Mouse (Mus musculus): ENCODE data around the gene Zfp768. TPM values are rescaled to one million over a fixed set of nuclear protein-coding genes. Genes with fewer than 3 reads are reported as not detected.
"Not testable (repeated sequence)": the region's sequence is repeated elsewhere in the genome, so short reads cannot be mapped to it uniquely, and the experiment has no call there.

Zfp768 gene
- polyA plus RNA-seq (2015; fragmentation: Nextera tagmentation; extraction: Ambion mirVana) = 17.1 and 17.3 TPM in 2 replicates

- H3K4me2 ChIP-seq = peak within 1 kb of the TSS; percentile 84
- peak within 1 kb of the TSS; percentile 96 for H3K9ac ChIP-seq
- peak within 1 kb of the TSS; percentile 86 for H3K4me3 ChIP-seq
- no peaks in the 10 kb centered on the region for H3K9me3 ChIP-seq
- WGBS = under 1% methylated on average over 68 of the region's 76 CpGs
- H3K4me1 ChIP-seq (replicated peaks) = peaks cover 38% of the 10 kb centered on the region
- no peaks in the 10 kb centered on the region for H3K27me3 ChIP-seq
- peak; percentile 93 for ATAC-seq (ENCODE audit: low FRiP score)
- peak within 1 kb of the TSS; percentile 94 for H3K27ac ChIP-seq
- peaks cover 29% of the 10 kb centered on the region for H3K36me3 ChIP-seq
These were observed at the start of gene Zfp768 for GRCm38 (mm10) chr7:127345512-127346325. Gene Zfp768 (minus strand): TSS chr7:127345589.

- WGBS = 27% methylated on average over 7 of the region's 7 CpGs
- peaks cover 15% of the 10 kb centered on the region for H3K36me3 ChIP-seq
- H3K27ac ChIP-seq = peak overlapping the region; percentile 89
- H3K4me3 ChIP-seq = peak overlapping the region; percentile 65
- H3K4me2 ChIP-seq = peak overlapping the region; percentile 85
- peaks cover 16% of the 10 kb centered on the region for H3K4me1 ChIP-seq (replicated peaks)
- H3K9ac ChIP-seq = peak overlapping the region; percentile 67
- H3K27me3 ChIP-seq = peaks cover 13% of the 10 kb centered on the region
- ATAC-seq (ENCODE audit: low FRiP score) = peak; percentile 37; the same call in 1 of the 2 replicates
- no peaks in the 10 kb centered on the region for H3K9me3 ChIP-seq
These were observed 48.5 kb upstream of the Zfp768 start for GRCm38 (mm10) chr7:127393944-127394333.

GRCm38 (mm10) chr7:127393157-127393943 is 48.0 kb upstream of the Zfp768 start, which contains the start of gene E430018J23Rik:
Gene E430018J23Rik (minus strand): TSS chr7:127393629.
- peak within 1 kb of the TSS; percentile 84 for H3K9ac ChIP-seq
- WGBS = under 1% methylated on average over 45 of the region's 45 CpGs
- peaks cover 13% of the 10 kb centered on the region for H3K27me3 ChIP-seq
- peak; percentile 93 for ATAC-seq (ENCODE audit: low FRiP score)
- H3K27ac ChIP-seq = peak within 1 kb of the TSS; percentile 89
- peak within 1 kb of the TSS; percentile 85 for H3K4me2 ChIP-seq
- peaks cover 15% of the 10 kb centered on the region for H3K36me3 ChIP-seq
- H3K4me1 ChIP-seq (replicated peaks) = peaks cover 16% of the 10 kb centered on the region
- no peaks in the 10 kb centered on the region for H3K9me3 ChIP-seq
- H3K4me3 ChIP-seq = peak within 1 kb of the TSS; percentile 65

GRCm38 (mm10) chr7:127392251-127392824 is 46.9 kb upstream of the Zfp768 start:
- 87% methylated on average over 8 of the region's 8 CpGs for WGBS
- ATAC-seq (ENCODE audit: low FRiP score) = no peak
- H3K27ac ChIP-seq = 0 out of 2 replicates have a peak overlapping the region, but pooled peaks have one; percentile 89

GRCm38 (mm10) chr7:127391538-127391937 is 46.1 kb upstream of the Zfp768 start:
- Histone ChIP-seq H3K9ac (no peak overlapping the region), H3K27me3 (0 out of 2 replicates have a peak, but pooled peaks cover 4% of the 10 kb centered on the region), H3K9me3 (no peaks in the 10 kb centered on the region), H3K4me1 (replicated peaks) (peaks cover 16% of the 10 kb centered on the region), H3K36me3 (peaks cover 15% of the 10 kb centered on the region), H3K4me2 (no peak overlapping the region), H3K4me3 (no peak overlapping the region), H3K27ac (no peak overlapping the region)
- 94% methylated on average over 16 of the region's 16 CpGs for WGBS
- no peak for ATAC-seq (ENCODE audit: low FRiP score)

More at GRCm38 (mm10) chr7:127392251-127392824, 46.9 kb upstream of the Zfp768 start:
- H3K27me3 ChIP-seq = peaks cover 8% of the 10 kb centered on the region
- no peaks in the 10 kb centered on the region for H3K9me3 ChIP-seq
- peak overlapping the region; percentile 85 for H3K4me2 ChIP-seq
- H3K36me3 ChIP-seq = peaks cover 15% of the 10 kb centered on the region
- H3K4me3 ChIP-seq = peak overlapping the region; percentile 65
- peak overlapping the region; percentile 84 for H3K9ac ChIP-seq
- peaks cover 16% of the 10 kb centered on the region for H3K4me1 ChIP-seq (replicated peaks)

- Histone ChIP-seq H3K4me2 (no peak overlapping the region), H3K4me3 (no peak overlapping the region), H3K9ac (no peak overlapping the region), H3K4me1 (replicated peaks) (peaks cover 27% of the 10 kb centered on the region), H3K9me3 (no peaks in the 10 kb centered on the region), H3K36me3 (peaks cover 18% of the 10 kb centered on the region), H3K27ac (no peak overlapping the region), H3K27me3 (no peaks in the 10 kb centered on the region)
- ATAC-seq (ENCODE audit: low FRiP score) = no peak
- 77% methylated on average over 7 of the region's 7 CpGs for WGBS
These were observed 44.9 kb upstream of the Zfp768 start for GRCm38 (mm10) chr7:127390306-127390705.

- H3K9ac ChIP-seq; H3K4me3 ChIP-seq; H3K27ac ChIP-seq; ATAC-seq (ENCODE audit: low FRiP score); H3K4me2 ChIP-seq; H3K9me3 ChIP-seq; H3K27me3 ChIP-seq: not testable (repeated sequence)
- Histone ChIP-seq H3K4me1 (replicated peaks) (peaks cover 20% of the 10 kb centered on the region), H3K36me3 (peaks cover 28% of the 10 kb centered on the region)
These were observed 42.8 kb upstream of the Zfp768 start for GRCm38 (mm10) chr7:127388201-127388600.

GRCm38 (mm10) chr7:127386641-127387392 is 41.4 kb upstream of the Zfp768 start, which contains the start of gene 9130019O22Rik:
Gene 9130019O22Rik (minus strand): TSS chr7:127387166.
- Histone ChIP-seq H3K4me3 (peak within 1 kb of the TSS; percentile 58), H3K4me2 (peak within 1 kb of the TSS; percentile 72), H3K4me1 (replicated peaks) (peaks cover 11% of the 10 kb centered on the region), H3K27ac (peak within 1 kb of the TSS; percentile 52; the same call in 1 of the 2 replicates), H3K9me3 (no peaks in the 10 kb centered on the region), H3K27me3 (no peaks in the 10 kb centered on the region), H3K36me3 (peaks cover 37% of the 10 kb centered on the region), H3K9ac (peak within 1 kb of the TSS; percentile 82)
- 15% methylated on average over 38 of the region's 38 CpGs for WGBS
- ATAC-seq (ENCODE audit: low FRiP score) = peak; percentile 82

- H3K4me1 ChIP-seq (replicated peaks) = peaks cover 11% of the 10 kb centered on the region
- 94% methylated on average over 4 of the region's 4 CpGs for WGBS
- H3K9me3 ChIP-seq; ATAC-seq (ENCODE audit: low FRiP score); H3K27ac ChIP-seq; H3K27me3 ChIP-seq; H3K4me2 ChIP-seq; H3K9ac ChIP-seq; H3K4me3 ChIP-seq: not testable (repeated sequence)
- H3K36me3 ChIP-seq = peaks cover 26% of the 10 kb centered on the region
These were observed 40.2 kb upstream of the Zfp768 start for GRCm38 (mm10) chr7:127385560-127385959.

GRCm38 (mm10) chr7:127378310-127378921 is 33.0 kb upstream of the Zfp768 start:
- Histone ChIP-seq H3K4me1 (replicated peaks) (peaks cover 6% of the 10 kb centered on the region), H3K9ac (no peak overlapping the region), H3K27me3 (no peaks in the 10 kb centered on the region), H3K27ac (no peak overlapping the region), H3K9me3 (no peaks in the 10 kb centered on the region), H3K4me2 (no peak overlapping the region), H3K4me3 (no peak overlapping the region), H3K36me3 (peaks cover 22% of the 10 kb centered on the region)
- WGBS = 79% methylated on average over 6 of the region's 6 CpGs
- no peak for ATAC-seq (ENCODE audit: low FRiP score)

Measured in hindbrain, embryonic 13.5 days (tissue).